Mouse (Mus musculus): ENCODE results near the gene Erbb4. TPM values are rescaled to one million over a fixed set of nuclear protein-coding genes. Genes with fewer than 3 reads are reported as not detected.
"Not testable (repeated sequence)": the region's sequence is repeated elsewhere in the genome, so short reads cannot be mapped to it uniquely, and the experiment has no call there.

The Erbb4 gene
- polyA plus RNA-seq, 1 experiment from 2014 or later, result 0.21 TPM

GRCm38 (mm10) chr1:68823116-68823644 lies 284.7 kb downstream of the Erbb4 start:
- no peaks in the 10 kb centered on the region for H3K4me1 ChIP-seq (ENCODE audit: control insufficient read depth, insufficient read depth, low read length)
- H3K9me3 ChIP-seq (ENCODE audit: control insufficient read depth, low read length), result no peaks in the 10 kb centered on the region
- H3K9ac ChIP-seq (ENCODE audit: low read length), result no peak overlapping the region
- WGBS, result 79% methylated on average over 2 of the region's 2 CpGs
- no peak overlapping the region for H3K4me2 ChIP-seq (ENCODE audit: low read depth, severe bottlenecking)
- no peak for ATAC-seq (ENCODE audit: insufficient number of reproducible peaks, low FRiP score, low TSS enrichment, low read depth)
- no peaks in the 10 kb centered on the region for H3K36me3 ChIP-seq (ENCODE audit: control insufficient read depth, insufficient read depth, low read length)
- DNase-seq (ENCODE audit: low spot score), result no peak
- H3K27me3 ChIP-seq (ENCODE audit: control insufficient read depth, insufficient read depth, low read length), result no peaks in the 10 kb centered on the region
- no peak overlapping the region for H3K27ac ChIP-seq (replicated peaks; ENCODE audit: low read depth, low read length)
- H3K4me3 ChIP-seq (ENCODE audit: low read depth, low read length), result no peak overlapping the region

- ATAC-seq (ENCODE audit: insufficient number of reproducible peaks, low FRiP score, low TSS enrichment, low read depth) (no peak), DNase-seq (ENCODE audit: low spot score) (no peak)
- H3K4me2 ChIP-seq (ENCODE audit: low read depth, severe bottlenecking), result no peak overlapping the region
- no peak overlapping the region for H3K27ac ChIP-seq (replicated peaks; ENCODE audit: low read depth, low read length)
- no peaks in the 10 kb centered on the region for H3K9me3 ChIP-seq (ENCODE audit: control insufficient read depth, low read length)
- H3K36me3 ChIP-seq (ENCODE audit: control insufficient read depth, insufficient read depth, low read length), result no peaks in the 10 kb centered on the region
- no peak overlapping the region for H3K4me3 ChIP-seq (ENCODE audit: low read depth, low read length)
- H3K9ac ChIP-seq (ENCODE audit: low read length), result no peak overlapping the region
- H3K27me3 ChIP-seq (ENCODE audit: control insufficient read depth, insufficient read depth, low read length), result no peaks in the 10 kb centered on the region
- no peaks in the 10 kb centered on the region for H3K4me1 ChIP-seq (ENCODE audit: control insufficient read depth, insufficient read depth, low read length)
- 66% methylated on average over 2 of the region's 2 CpGs for WGBS
These were observed 301.1 kb downstream of the Erbb4 start for GRCm38 (mm10) chr1:68806711-68807110.

DNA sequence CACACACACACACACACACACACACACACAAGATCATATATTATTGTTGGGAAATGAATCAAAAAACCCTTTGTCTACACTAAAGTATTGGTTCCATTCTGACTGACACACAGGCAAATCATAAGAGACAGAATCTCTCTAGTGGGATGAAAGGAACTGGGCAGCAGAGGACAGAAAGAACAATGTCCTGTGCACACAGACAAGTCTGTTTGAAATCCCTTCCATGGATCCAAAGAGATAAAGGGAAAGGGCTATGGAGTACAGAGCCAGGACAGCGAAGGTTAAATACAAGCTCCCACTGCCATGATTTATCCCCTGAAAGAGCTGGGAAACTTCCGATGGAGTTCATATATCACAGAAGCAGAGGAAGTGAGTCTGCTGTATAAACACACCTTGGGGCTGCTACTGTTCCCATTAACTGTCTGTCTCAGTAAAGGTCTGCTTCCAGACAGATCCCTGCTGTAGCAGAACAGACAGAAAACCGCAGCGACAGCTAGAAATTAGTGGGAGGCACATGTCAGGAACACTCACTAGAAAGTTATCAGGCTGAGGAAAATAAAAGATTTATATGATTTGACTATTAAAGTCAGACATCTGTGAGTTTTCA lies 320.3 kb downstream of the Erbb4 start:
- DNase-seq (ENCODE audit: low spot score), result no peak
- 20% methylated on average over 4 of the region's 4 CpGs for WGBS
- no peaks in the 10 kb centered on the region for H3K27me3 ChIP-seq (ENCODE audit: control insufficient read depth, insufficient read depth, low read length)
- H3K27ac ChIP-seq (replicated peaks; ENCODE audit: low read depth, low read length), result no peak overlapping the region
- H3K4me2 ChIP-seq (ENCODE audit: low read depth, severe bottlenecking), result no peak overlapping the region
- H3K4me3 ChIP-seq (ENCODE audit: low read depth, low read length), result no peak overlapping the region
- no peak overlapping the region for H3K9ac ChIP-seq (ENCODE audit: low read length)
- no peak for ATAC-seq (ENCODE audit: insufficient number of reproducible peaks, low FRiP score, low TSS enrichment, low read depth)
- no peaks in the 10 kb centered on the region for H3K9me3 ChIP-seq (ENCODE audit: control insufficient read depth, low read length)
- 0 out of 2 replicates have a peak, but pooled peaks cover 2% of the 10 kb centered on the region for H3K4me1 ChIP-seq (ENCODE audit: control insufficient read depth, insufficient read depth, low read length)
- no peaks in the 10 kb centered on the region for H3K36me3 ChIP-seq (ENCODE audit: control insufficient read depth, insufficient read depth, low read length)

GRCm38 (mm10) chr1:68780653-68781052 lies 327.2 kb downstream of the Erbb4 start:
- no peak for ATAC-seq (ENCODE audit: insufficient number of reproducible peaks, low FRiP score, low TSS enrichment, low read depth)
- Histone ChIP-seq H3K4me1 (ENCODE audit: control insufficient read depth, insufficient read depth, low read length) (no peaks in the 10 kb centered on the region), H3K36me3 (ENCODE audit: control insufficient read depth, insufficient read depth, low read length) (no peaks in the 10 kb centered on the region), H3K9ac (ENCODE audit: low read length) (no peak overlapping the region), H3K4me3 (ENCODE audit: low read depth, low read length) (no peak overlapping the region), H3K9me3 (ENCODE audit: control insufficient read depth, low read length) (no peaks in the 10 kb centered on the region), H3K4me2 (ENCODE audit: low read depth, severe bottlenecking) (no peak overlapping the region), H3K27me3 (ENCODE audit: control insufficient read depth, insufficient read depth, low read length) (no peaks in the 10 kb centered on the region), H3K27ac (replicated peaks; ENCODE audit: low read depth, low read length) (no peak overlapping the region)
- DNase-seq (ENCODE audit: low spot score), result no peak
- WGBS, result 24% methylated on average over 2 of the region's 2 CpGs

- H3K9me3 ChIP-seq (ENCODE audit: control insufficient read depth, low read length), result no peaks in the 10 kb centered on the region
- no peak overlapping the region for H3K27ac ChIP-seq (replicated peaks; ENCODE audit: low read depth, low read length)
- no peak overlapping the region for H3K9ac ChIP-seq (ENCODE audit: low read length)
- H3K4me1 ChIP-seq (ENCODE audit: control insufficient read depth, insufficient read depth, low read length), result no peaks in the 10 kb centered on the region
- DNase-seq (ENCODE audit: low spot score), result no peak
- no peak overlapping the region for H3K4me2 ChIP-seq (ENCODE audit: low read depth, severe bottlenecking)
- no peak overlapping the region for H3K4me3 ChIP-seq (ENCODE audit: low read depth, low read length)
- no peak for ATAC-seq (ENCODE audit: insufficient number of reproducible peaks, low FRiP score, low TSS enrichment, low read depth)
- no peaks in the 10 kb centered on the region for H3K27me3 ChIP-seq (ENCODE audit: control insufficient read depth, insufficient read depth, low read length)
- WGBS, result 78% methylated on average over 1 of the region's 1 CpGs
- H3K36me3 ChIP-seq (ENCODE audit: control insufficient read depth, insufficient read depth, low read length), result no peaks in the 10 kb centered on the region
These were observed 327.8 kb downstream of the Erbb4 start for GRCm38 (mm10) chr1:68780032-68780431.

DNA sequence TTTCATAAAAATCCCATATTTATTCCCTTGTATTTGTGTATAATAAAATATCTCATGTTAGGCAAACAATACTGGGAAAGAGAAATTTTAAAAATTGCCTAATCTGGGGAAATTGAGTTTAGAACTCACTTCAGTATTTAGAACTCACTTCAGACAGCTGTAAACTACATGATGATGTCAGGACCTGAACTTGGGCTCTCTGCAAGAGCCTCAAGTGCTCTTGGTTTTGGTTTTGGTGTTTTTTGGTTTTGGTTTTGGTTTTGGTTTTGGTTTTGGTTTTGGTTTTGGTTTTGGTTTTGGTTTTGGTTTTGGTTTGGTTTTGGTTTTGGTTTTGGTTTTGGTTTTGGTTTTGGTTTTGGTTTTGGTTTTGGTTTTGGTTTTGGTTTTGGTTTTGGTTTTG lies 341.8 kb downstream of the Erbb4 start:
- H3K27ac ChIP-seq (replicated peaks; ENCODE audit: low read depth, low read length); H3K27me3 ChIP-seq (ENCODE audit: control insufficient read depth, insufficient read depth, low read length); H3K4me3 ChIP-seq (ENCODE audit: low read depth, low read length); H3K4me1 ChIP-seq (ENCODE audit: control insufficient read depth, insufficient read depth, low read length); H3K36me3 ChIP-seq (ENCODE audit: control insufficient read depth, insufficient read depth, low read length); H3K9me3 ChIP-seq (ENCODE audit: control insufficient read depth, low read length); H3K9ac ChIP-seq (ENCODE audit: low read length); ATAC-seq (ENCODE audit: insufficient number of reproducible peaks, low FRiP score, low TSS enrichment, low read depth); DNase-seq (ENCODE audit: low spot score); H3K4me2 ChIP-seq (ENCODE audit: low read depth, severe bottlenecking): not testable (repeated sequence)

DNA sequence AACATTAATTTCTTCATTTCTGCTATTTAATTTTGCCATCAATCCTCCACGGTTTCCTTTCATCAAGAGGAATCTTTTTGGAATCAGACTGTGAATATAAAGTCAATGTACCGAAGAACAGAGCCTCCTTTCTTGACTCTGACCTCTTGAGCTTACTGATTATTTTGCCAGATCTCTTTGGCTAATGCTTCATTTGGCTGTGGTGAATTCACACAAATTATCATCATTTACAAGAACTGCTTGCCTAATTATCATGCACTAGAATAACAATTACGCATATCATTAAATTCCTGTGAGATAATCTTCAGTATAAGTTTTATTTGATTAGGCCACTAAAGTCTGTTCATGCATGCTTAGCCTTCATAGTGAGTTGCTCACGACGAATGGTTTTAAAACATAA lies 345.4 kb downstream of the Erbb4 start:
- ATAC-seq (ENCODE audit: insufficient number of reproducible peaks, low FRiP score, low TSS enrichment, low read depth) (no peak), DNase-seq (ENCODE audit: low spot score) (no peak)
- no peak overlapping the region for H3K9ac ChIP-seq (ENCODE audit: low read length)
- H3K27ac ChIP-seq (replicated peaks; ENCODE audit: low read depth, low read length), result no peak overlapping the region
- no peaks in the 10 kb centered on the region for H3K4me1 ChIP-seq (ENCODE audit: control insufficient read depth, insufficient read depth, low read length)
- H3K27me3 ChIP-seq (ENCODE audit: control insufficient read depth, insufficient read depth, low read length), result no peaks in the 10 kb centered on the region
- no peaks in the 10 kb centered on the region for H3K9me3 ChIP-seq (ENCODE audit: control insufficient read depth, low read length)
- H3K4me2 ChIP-seq (ENCODE audit: low read depth, severe bottlenecking), result no peak overlapping the region
- 88% methylated on average over 5 of the region's 5 CpGs for WGBS
- no peak overlapping the region for H3K4me3 ChIP-seq (ENCODE audit: low read depth, low read length)
- no peaks in the 10 kb centered on the region for H3K36me3 ChIP-seq (ENCODE audit: control insufficient read depth, insufficient read depth, low read length)

DNA sequence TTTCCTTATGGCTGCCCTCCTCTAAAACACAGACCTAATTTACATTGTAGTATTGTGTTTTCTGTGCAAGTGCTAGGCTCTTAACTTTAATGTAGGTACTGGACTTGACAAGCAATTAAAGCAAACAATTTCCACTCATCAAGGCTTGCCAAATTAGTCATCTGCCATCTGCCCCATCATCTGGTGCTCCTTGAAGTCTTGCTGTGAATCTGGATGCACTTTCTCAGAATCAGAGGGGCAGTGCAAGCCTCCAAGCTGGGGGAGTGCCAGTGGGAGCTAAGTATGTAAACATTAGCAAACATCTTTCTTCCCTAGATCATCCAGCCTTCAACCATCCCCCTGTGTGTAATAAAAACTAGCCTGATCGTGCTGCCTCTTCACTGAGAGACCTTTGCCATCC lies 358.9 kb downstream of the Erbb4 start:
- ATAC-seq (ENCODE audit: insufficient number of reproducible peaks, low FRiP score, low TSS enrichment, low read depth) (no peak), DNase-seq (ENCODE audit: low spot score) (no peak)
- H3K4me1 ChIP-seq (ENCODE audit: control insufficient read depth, insufficient read depth, low read length), result no peaks in the 10 kb centered on the region
- H3K4me3 ChIP-seq (ENCODE audit: low read depth, low read length), result no peak overlapping the region
- 23% methylated on average over 1 of the region's 1 CpGs for WGBS
- H3K4me2 ChIP-seq (ENCODE audit: low read depth, severe bottlenecking), result no peak overlapping the region
- no peaks in the 10 kb centered on the region for H3K9me3 ChIP-seq (ENCODE audit: control insufficient read depth, low read length)
- no peaks in the 10 kb centered on the region for H3K36me3 ChIP-seq (ENCODE audit: control insufficient read depth, insufficient read depth, low read length)
- H3K27me3 ChIP-seq (ENCODE audit: control insufficient read depth, insufficient read depth, low read length), result no peaks in the 10 kb centered on the region
- no peak overlapping the region for H3K27ac ChIP-seq (replicated peaks; ENCODE audit: low read depth, low read length)
- H3K9ac ChIP-seq (ENCODE audit: low read length), result no peak overlapping the region

DNA sequence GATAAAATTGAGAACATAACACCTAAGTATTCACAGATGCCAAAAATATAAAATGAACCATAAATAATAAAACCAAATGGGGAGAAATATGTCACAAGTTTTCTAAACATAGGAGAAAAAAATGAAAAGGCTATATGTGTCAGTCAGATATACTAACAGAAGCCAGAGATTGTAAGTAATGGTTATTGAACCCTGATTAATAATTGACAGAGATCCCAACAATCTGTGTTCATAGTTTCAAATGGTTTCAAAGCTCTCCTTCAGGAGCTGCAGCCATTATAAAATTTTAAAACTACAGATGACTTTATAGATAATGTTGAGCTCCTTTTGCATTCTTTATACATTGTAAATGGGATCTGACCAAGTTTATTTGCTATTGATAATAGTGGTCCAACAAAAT lies 426.4 kb downstream of the Erbb4 start:
- no peak overlapping the region for H3K27ac ChIP-seq (replicated peaks; ENCODE audit: low read depth, low read length)
- no peak overlapping the region for H3K4me2 ChIP-seq (ENCODE audit: low read depth, severe bottlenecking)
- no peak overlapping the region for H3K4me3 ChIP-seq (ENCODE audit: low read depth, low read length)
- no peak overlapping the region for H3K9ac ChIP-seq (ENCODE audit: low read length)
- H3K4me1 ChIP-seq (ENCODE audit: control insufficient read depth, insufficient read depth, low read length), result no peaks in the 10 kb centered on the region
- ATAC-seq (ENCODE audit: insufficient number of reproducible peaks, low FRiP score, low TSS enrichment, low read depth) (no peak), DNase-seq (ENCODE audit: low spot score) (no peak)
- H3K36me3 ChIP-seq (ENCODE audit: control insufficient read depth, insufficient read depth, low read length), result no peaks in the 10 kb centered on the region
- no peaks in the 10 kb centered on the region for H3K9me3 ChIP-seq (ENCODE audit: control insufficient read depth, low read length)
- H3K27me3 ChIP-seq (ENCODE audit: control insufficient read depth, insufficient read depth, low read length), result no peaks in the 10 kb centered on the region

Data from limb, embryonic 11.5 days (tissue).